Mouse (Mus musculus) liver, adult (tissue): ENCODE measurements around the gene Cyb5rl.

Experiments used
- GATA4 ChIP-seq: IDR thresholded peaks from 2 replicates; pipeline ENCODE4 v1.6.1; 2014; ENCODE audit warnings: mild to moderate bottlenecking, low read length; ENCODE audit not compliant: insufficient replicate concordance

The Cyb5rl gene

DNA sequence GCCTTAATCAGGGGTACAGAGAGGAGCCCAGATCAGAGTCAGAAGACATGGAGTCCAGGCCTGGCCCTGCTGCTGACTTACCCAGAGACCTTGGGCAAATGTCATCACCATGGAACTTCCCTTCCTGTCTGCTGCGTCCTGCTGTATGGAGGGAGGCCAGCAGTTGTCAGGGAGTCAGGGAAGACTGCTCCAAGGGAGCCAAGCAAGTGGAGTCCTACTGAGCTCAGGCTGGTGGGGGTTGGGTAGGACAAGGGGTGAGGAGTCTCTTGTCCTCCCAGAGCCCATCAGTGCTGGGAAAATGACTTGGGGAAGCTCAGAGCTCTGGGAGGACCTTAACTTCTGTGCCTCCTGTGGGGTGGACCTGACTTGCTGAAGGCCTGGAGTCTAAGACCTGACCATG, 17.6 kb downstream of the Cyb5rl start:
- TF ChIP-seq GATA4: no peak

DNA sequence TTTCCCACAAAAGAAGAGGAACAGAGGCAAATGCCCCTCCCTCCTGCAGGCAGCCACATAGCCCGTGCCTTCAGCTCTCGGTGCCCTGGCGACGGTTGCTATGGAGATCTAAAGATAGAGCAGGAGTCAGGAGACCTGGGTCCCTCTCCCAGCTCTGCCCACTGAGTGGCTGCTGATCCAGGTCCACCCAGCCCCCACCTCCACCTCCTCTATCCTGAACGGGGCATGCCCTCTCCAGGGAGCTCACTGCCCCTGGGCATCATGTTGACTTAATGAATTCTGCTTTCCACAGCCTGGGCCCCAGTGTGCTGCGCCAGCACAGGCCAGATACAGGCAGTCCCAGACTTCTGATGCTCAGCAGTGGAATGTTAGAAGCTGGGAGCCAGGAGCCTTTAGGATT, 18.1 kb downstream of the Cyb5rl start:
- TF ChIP-seq GATA4: no peak

DNA sequence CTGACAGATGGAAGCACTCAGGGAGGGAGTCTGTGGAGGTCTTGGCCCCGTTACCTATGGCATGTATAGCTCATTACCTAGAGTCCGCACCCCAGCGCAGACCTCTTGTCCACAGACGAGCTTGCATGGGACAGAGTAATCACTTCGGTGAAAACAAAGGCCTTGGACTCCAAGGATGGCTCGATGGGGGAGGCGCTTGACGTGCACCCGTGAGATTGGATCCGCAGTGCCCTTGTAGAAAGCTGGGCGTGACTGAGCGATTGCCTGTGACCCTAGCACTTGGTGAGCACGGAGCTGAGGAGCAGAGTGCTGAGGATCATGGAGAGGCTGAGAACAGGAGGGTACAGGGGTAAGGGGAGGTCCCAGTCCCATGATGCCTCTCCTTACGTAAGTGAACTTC, 24.9 kb downstream of the Cyb5rl start:
- TF ChIP-seq GATA4: no peak

DNA sequence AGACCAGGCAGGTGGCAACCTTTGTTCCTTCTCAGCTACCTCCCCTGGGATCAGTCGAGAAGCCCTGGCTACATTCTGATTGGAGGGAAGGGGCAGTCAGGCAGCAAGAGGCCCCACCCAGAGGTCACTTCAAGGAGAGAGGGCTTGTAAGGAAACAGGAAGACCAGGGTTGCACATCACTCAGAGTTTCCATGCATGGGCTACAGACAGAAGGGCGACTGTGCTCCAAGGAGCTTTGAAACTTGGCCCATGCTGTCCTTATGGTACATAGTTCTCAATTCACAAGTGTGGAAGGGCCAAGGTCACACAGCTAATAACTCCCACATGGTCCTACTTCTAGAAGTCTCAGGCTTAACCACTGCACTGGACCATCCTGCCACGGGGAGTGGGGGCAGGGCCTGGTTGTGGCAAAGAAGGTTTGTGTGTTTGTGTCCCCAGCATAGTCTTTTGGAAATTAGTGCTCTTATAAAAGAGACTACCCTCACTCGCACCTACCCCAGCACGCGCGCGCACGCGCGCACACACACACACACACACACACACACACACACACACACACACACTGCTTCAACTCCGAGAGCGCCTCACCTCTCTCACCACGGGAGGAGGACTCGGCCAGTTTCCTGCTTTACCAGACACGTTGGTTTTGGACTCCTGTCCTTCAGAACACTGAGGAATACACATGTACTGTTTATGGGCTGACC, 27.8 kb downstream of the Cyb5rl start:
- TF ChIP-seq GATA4: no peak

DNA sequence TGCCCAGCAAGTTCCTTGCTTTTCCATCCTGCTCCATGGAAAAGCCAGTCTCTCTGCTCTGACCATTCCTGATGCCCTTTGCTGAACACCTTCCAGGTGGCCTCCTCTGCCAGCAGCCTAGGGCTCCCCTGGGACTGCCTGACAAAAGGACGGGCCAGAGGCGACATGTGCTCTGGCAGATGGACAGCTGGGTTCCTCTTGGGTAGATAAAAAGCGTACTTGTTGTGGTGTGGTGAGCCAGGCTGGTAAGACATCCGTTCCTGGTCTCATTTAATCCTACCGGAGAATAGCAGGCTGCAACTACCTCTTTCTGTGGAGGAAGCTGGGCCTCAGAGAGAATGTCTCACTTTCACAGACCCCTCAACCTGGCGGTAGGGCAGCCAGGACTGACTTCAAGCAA, 29.3 kb downstream of the Cyb5rl start:
- no peak for TF ChIP-seq GATA4

DNA sequence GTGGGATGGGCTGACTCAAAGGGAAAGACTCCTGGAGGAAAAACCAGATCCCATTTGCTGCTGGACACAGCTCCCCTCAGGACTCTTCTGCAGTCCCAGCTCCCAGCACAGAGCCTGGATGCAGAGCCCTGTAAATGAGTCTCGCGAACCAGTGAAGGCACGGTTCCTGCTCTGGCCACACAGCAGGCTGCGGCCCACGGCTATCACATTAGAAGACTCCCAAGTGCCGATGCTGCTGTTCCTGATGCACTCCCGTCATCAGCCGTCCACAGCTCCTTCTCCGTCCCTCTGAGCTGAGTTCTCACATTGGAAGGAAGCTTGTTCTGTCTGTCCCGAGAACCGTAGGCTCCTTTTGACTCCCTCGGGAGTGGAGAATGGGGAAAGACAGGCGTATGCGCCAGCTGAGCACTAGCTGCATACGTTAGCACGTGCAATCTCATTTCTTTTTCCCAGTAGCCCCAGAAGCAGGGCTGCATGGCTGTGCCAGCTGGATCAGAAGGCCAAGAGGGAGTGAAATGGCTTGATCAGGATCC, 30.1 kb downstream of the Cyb5rl start, which contains the start of gene Cdcp2:
Gene Cdcp2, plus strand, starts transcription at position 51 of the 533 bp plus-strand sequence.
- TF ChIP-seq GATA4: no peak

DNA sequence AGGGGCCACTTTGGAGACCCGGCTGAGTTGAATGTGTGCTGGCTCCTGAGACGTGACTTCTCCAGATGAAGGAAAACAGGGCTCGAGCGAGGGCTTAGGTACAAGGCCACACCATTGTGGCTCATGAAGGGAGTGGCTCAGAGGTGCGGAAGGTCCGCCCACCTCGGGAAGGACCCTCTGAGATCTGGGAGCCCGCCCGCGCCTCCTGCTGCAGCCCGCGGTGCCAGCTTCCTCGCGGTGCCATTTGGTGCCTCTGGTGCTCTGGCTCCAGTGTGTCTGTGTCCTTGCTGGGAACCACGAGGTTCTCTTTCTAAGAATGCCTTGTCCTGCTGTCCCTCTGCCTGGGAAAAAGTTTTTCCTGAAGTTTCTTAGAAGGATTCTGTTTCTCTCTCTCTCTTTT, 31.1 kb downstream of the Cyb5rl start:
- no peak for TF ChIP-seq GATA4

DNA sequence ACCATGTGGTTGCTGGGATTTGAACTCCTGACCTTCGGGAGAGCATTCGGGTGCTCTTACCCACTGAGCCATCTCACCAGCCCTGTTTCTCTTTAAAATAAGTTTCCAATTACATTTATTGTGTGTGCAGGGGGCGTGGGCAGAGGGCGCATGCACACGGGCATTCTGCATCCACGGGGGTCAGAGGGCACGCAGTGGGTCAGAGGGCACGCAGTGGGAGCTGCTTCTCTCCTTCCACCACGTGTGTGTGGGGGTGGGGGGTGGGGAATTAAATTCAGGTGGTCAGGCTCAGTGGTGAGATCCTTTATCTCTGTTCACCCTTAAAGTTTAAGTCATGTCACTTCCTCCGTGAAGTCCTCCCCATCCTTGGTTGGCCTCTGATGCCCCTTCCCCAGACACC, 31.6 kb downstream of the Cyb5rl start:
- no peak for TF ChIP-seq GATA4

DNA sequence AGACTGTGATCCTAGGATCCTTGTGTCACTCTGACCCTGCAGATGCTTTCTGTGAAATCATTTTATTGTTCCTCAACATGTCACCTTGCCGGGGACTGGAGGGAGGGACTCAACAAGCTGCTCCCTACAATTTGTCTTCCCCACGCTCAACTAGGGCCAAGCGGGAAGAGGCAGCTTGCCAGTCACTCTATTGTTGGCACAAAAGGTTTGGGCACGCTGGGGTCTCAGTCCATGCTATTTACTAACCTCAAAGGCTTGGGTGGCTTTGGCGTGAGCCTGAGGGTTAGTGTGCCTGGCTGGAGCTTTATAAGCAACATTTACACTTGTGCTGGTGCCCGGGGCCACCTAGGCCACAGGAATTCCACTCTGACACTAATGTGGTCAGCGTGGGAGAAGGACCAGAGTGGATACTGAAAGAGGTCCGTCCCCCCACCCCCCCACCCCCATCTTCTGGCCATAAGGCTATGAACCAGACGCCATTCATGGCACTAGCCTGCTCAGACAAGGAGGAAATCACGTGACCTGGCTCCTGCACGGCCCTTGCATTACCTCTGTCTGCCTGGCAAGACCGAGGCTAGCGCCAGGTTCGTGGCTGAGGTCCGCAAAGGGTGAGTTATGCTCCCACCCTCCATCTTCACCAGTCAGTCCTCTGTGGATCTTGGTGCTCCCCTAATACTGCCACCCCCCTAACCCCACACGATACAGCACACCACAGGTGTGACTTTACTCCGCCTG, 32.2 kb downstream of the Cyb5rl start:
- TF ChIP-seq GATA4: no peak

DNA sequence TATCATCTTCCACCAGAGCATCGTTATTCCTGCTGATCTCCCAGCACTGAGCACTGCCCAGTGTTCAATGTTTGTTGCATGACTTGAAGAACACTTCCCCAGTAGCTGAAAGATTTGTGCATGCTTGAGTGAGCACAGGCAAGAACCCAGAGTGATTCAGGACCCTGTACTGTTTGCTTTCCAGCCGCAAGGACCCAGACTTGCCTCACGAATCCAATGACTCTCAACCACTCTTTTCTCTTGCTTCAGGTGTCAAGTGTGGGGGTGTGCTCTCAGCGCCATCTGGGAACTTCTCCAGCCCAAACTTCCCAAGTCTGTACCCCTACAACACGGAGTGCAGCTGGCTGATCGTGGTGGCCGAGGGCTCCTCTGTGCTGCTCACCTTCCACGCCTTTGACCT, 35.4 kb downstream of the Cyb5rl start:
- TF ChIP-seq GATA4: no peak

DNA sequence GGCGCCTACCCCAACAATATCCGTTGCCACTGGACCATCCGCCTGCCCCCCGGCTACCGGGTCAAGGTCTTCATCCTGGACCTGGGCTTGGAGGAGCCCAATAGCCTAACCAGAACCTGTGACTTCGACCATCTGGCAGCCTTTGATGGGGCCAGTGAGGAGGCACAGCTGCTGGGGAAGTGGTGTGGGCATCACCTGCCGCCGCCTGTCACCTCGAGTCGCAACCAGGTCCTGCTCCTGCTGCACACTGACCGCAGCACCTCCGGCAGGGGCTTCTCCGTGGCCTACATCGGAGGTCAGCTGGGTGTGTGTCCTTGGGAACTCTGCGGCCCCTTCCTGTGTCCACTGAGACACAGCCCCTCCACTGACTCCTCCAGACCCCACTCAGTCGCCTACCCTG, 40.0 kb downstream of the Cyb5rl start:
- TF ChIP-seq GATA4: no peak

DNA sequence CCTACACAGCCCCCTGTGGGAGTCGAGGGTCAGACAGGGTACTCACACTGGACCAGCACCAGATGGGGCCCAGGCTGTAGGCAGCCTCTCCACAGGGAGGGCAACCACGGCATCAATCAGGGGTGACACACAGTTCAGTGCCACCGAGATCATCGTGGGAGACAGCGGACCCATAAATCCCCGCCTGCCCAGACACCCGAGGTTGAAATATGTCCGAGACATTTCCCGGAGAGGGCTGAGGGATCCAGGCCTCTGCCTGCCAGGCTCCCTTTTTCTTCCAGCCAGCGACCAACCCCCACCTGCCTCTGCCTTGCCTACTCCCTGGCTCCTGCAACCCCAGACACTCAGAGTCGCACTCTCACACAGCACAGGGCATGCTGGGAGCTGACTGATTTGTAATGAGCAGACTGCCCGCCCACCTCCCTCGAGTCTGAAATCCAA, 41.5 kb downstream of the Cyb5rl start:
- no peak for TF ChIP-seq GATA4

DNA sequence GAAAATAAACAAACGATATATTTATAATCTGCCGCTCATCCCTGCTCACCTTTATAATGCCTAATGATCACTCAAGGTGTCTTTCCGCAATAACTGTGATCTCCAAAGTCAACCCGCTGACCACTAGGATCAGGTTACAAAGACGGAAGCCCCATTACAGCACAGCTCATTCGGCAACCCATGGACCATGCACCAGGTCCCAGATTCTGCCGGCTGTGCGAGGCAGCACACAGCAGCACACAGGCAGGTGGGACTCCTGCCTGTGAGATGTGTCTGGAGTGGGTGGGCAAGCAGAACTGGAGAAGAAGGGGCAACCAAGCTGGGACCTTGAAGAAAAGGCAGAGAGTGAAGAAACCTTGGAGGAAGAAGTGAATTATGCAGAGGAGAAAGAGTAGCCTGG, 47.5 kb downstream of the Cyb5rl start:
- TF ChIP-seq GATA4: no peak

DNA sequence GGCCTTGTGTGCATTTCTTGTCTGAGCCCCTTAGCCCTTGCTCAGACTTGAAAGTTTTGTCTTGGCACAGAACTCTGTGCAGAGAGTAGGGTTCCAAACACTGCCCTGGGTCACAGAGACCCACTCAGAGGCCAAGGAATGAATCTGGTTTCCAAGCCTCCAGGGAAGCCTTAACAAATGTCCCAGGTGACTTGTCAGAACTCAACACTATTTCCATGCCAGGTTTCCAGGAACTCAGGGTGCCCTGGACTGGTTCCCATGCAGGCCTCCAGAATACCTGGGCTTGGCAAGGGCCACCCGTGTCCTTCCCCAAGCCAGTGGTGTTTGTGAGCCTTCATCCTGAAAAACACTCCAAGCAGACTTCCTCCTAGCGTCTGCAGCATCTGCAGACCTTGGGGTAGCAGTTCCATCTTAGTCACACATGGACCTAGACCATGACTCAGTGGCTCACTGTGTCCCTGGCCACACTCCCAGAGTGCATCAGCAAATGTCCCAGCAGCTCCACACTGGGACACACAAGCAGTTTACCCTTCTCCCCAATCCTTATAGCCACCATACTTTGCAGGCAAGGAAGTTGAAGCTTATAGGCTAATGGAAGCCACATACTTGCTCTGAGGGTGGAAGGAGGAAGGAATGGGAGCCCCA, 51.1 kb downstream of the Cyb5rl start:
- no peak for TF ChIP-seq GATA4

DNA sequence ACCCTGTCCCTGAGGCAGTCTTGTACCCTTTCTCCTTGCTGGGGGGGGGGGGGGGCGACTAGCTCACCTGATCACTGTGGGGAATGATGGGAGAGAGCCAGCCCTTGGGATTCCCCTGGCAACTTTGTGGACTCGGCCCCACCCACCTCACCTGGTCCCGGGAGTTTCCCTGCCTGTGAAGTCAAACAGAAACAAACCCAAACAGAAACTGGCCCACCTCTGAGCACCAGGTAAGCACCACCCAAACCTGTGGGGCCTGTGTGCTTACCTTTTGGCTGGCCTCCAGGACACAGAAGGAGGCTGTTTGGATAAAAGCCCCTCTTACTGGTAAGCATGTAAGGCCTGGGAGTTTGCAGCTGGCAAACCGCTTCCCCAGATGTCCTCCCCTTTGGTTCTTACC, 52.3 kb downstream of the Cyb5rl start:
- TF ChIP-seq GATA4: no peak

DNA sequence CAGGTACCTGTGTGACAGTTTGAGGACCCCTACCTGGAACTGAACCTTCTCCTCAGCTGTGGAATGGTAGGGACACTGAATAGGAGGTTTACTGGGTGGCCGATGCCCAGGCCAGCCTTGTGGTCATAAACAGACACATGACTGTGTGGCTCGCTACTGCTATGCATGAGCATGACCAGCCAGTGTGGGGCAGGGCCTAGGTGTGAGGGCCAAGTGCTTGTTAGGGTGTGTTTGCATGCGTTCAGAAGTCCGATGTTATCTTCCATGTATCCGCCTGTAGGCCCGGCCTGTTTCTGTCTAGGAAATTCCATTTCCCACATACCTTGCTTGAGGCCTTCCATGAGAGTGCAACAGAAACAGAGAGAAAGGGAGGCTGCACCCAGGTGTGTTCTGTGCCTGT, 53.9 kb downstream of the Cyb5rl start:
- TF ChIP-seq GATA4: no peak

DNA sequence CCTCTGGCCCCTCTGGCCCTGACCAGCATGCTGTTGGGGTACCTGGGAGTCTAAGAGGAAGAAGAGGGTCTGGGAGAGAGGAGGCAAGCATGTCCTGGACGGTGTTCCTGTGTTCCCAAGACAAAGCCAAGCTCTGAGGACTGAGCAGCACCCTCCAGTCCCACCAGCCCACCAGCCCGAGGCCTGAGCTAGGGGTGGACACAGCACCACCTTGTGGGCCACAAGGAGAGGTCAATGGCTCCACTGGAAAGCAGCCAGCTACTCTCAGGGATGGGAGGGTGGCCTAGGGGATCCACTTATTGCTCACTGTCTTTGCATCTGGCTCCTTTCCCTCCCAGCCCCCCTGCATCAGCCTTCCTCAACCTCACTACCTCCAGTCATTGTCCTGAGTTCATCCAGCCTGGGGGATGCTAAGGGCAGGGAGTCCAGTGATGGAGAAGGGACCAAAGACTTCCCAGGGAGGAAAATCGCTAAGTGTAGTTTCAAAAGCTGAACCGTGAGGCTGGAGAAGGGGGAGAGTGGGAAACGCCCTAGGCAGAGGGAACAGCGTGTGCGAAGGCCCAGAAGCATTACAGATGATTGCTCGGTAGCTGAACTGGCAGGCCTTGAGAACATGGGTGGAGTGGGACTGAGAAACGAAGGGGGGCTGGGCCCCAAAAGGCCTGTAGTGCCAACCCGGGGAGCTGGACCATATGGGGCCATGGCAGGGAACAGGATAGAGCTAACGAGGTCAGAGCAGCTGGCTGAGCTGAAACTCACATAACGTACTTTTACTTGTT, 54.6 kb downstream of the Cyb5rl start:
- no peak for TF ChIP-seq GATA4
